Mouse (Mus musculus) ES-CJ7 (cell line): ENCODE results near the gene Dlx6.

Source experiments
- DNase-seq: peaks from one replicate; pipeline ENCODE4 v3.0.0; 2011; ENCODE audit warnings: low read depth, low spot score

The Dlx6 gene

GRCm38 (mm10) chr6:6863160-6863870 lies at the start of gene Dlx6:
Gene Dlx6, plus strand, starts transcription at chr6:6863334.
- peak; percentile 72 for DNase-seq

- DNase-seq: no peak
Measured at GRCm38 (mm10) chr6:6816821-6817220, 46.3 kb upstream of the Dlx6 start.

GRCm38 (mm10) chr6:6818036-6818788 lies 44.9 kb upstream of the Dlx6 start:
- no peak for DNase-seq

GRCm38 (mm10) chr6:6819134-6819533 lies 44.0 kb upstream of the Dlx6 start:
- no peak for DNase-seq

- peak; percentile 72 for DNase-seq
Measured at GRCm38 (mm10) chr6:6825313-6825712, 37.8 kb upstream of the Dlx6 start.

GRCm38 (mm10) chr6:6826861-6827260 lies 36.3 kb upstream of the Dlx6 start:
- DNase-seq: no peak

GRCm38 (mm10) chr6:6830446-6830845 lies 32.7 kb upstream of the Dlx6 start:
- no peak for DNase-seq

- DNase-seq: no peak
Measured at GRCm38 (mm10) chr6:6833301-6833700, 29.8 kb upstream of the Dlx6 start.

GRCm38 (mm10) chr6:6848541-6848940 lies 14.6 kb upstream of the Dlx6 start:
- no peak for DNase-seq

GRCm38 (mm10) chr6:6849744-6850143 lies 13.4 kb upstream of the Dlx6 start:
- no peak for DNase-seq

GRCm38 (mm10) chr6:6850324-6851060 lies 12.6 kb upstream of the Dlx6 start:
- no peak for DNase-seq

- peak; percentile 19 for DNase-seq
Measured at GRCm38 (mm10) chr6:6851166-6851565, 12.0 kb upstream of the Dlx6 start.

GRCm38 (mm10) chr6:6852944-6853343 lies 10.2 kb upstream of the Dlx6 start:
- no peak for DNase-seq

GRCm38 (mm10) chr6:6854176-6854575 lies 9.0 kb upstream of the Dlx6 start:
- no peak for DNase-seq

- DNase-seq: peak; percentile 27
Measured at GRCm38 (mm10) chr6:6854902-6855745, 8.0 kb upstream of the Dlx6 start.

GRCm38 (mm10) chr6:6855746-6856185 lies 7.4 kb upstream of the Dlx6 start:
- DNase-seq: peak; percentile 27

GRCm38 (mm10) chr6:6856316-6856715 lies 6.8 kb upstream of the Dlx6 start:
- no peak for DNase-seq

GRCm38 (mm10) chr6:6856881-6857280 lies 6.3 kb upstream of the Dlx6 start:
- no peak for DNase-seq

- DNase-seq: no peak
Measured at GRCm38 (mm10) chr6:6857766-6858165, 5.4 kb upstream of the Dlx6 start.

- DNase-seq: no peak
Measured at GRCm38 (mm10) chr6:6858571-6858970, 4.6 kb upstream of the Dlx6 start.
